Mouse (Mus musculus) CH12.LX (cell line): ENCODE measurements around the gene Rims1.

ENCODE experiments used
- NRF1 ChIP-seq: IDR thresholded peaks from 2 replicates; pipeline ENCODE4 v1.6.1; 2014; ENCODE audit warnings: low read depth, mild to moderate bottlenecking, inconsistent platforms, low read length, improper control_type of control experiment, moderate library complexity
- TCF12 ChIP-seq: IDR thresholded peaks from 2 replicates; pipeline ENCODE4 v1.6.1; 2014; ENCODE audit warnings: low read depth, mild to moderate bottlenecking, inconsistent platforms, low read length, improper control_type of control experiment
- ZMIZ1 ChIP-seq: IDR thresholded peaks from 2 replicates; pipeline ENCODE4 v1.6.1; 2012; ENCODE audit warnings: low read depth, mild to moderate bottlenecking, inconsistent platforms, low read length, improper control_type of control experiment

DNA sequence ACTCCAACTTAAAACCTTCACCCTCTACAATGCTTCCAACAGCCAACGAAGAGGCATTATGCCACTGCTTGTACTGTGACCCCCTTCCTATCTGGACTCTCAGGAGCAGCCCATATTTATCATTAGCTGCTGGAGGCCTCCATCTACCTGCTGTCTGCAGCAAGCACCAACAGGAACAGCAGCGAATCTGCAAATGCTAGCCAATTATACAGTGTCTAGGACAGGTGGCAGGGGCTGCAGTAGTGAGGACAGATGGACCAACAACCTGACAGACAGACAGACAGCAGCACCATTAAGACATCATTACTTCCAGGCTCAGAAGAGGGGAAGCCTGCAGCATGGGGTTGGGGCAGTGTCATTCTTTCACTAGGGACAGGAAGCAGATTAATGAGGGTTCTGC, 2.3 kb downstream of the Rims1 start:
- TF ChIP-seq NRF1 (no peak), ZMIZ1 (no peak), TCF12 (no peak)
